Mouse (Mus musculus) liver, embryonic 14.5 days (tissue): ENCODE measurements around the gene Rhod. TPM values are rescaled to one million over a fixed set of nuclear protein-coding genes. Genes with fewer than 3 reads are reported as not detected.
A peak's percentile ranks its signal among the peaks of the same experiment; 100 is the strongest.

Experiments used
- ATAC-seq: fragments of 200-750 bp; cut with Nextera tagmentation; 2 replicates; pipeline ENCODE4 v1.8.0; 2017; ENCODE audit warnings: moderate number of reproducible peaks, mild to moderate bottlenecking, moderate library complexity; ENCODE audit not compliant: insufficient read depth
- DNase-seq, 3 experiments: peaks; one replicate each; pipeline ENCODE4 v3.0.0-alpha.2; 2012 to 2013; ENCODE audit warnings: low read depth in 3 of 3, low spot score in 3 of 3
- H3K27ac ChIP-seq: fragments of 300-500 bp; sonication (generic); 2 replicates; pipeline ENCODE4 v1.5.1; 2014; ENCODE audit warnings: moderate library complexity, mild to moderate bottlenecking, control low read depth, inconsistent platforms
- H3K27me3 ChIP-seq: fragments of 300-500 bp; sonication (generic); 2 replicates; pipeline ENCODE4 v1.6.1; 2014; ENCODE audit warnings: mild to moderate bottlenecking, low read length, moderate library complexity; ENCODE audit not compliant: control insufficient read depth, insufficient read depth
- H3K36me3 ChIP-seq: fragments of 300-500 bp; sonication (generic); replicated peaks from 2 replicates; pipeline ENCODE4 v1.6.1; 2014; ENCODE audit warnings: low read depth; ENCODE audit not compliant: control insufficient read depth, insufficient read depth
- H3K4me1 ChIP-seq, 2 experiments: fragments of 200-500 bp in 1 of 2; fragments of 300-500 bp in 1 of 2; sonication (generic) in 1 of 2; replicated peaks; 2 replicates each; pipeline ENCODE4 v1.6.1; 2012 to 2014; ENCODE audit warnings: antibody characterized with exemption in 1 of 2, inconsistent platforms in 1 of 2, low read length in 1 of 2; ENCODE audit not compliant: control insufficient read depth in 2 of 2, insufficient read depth in 2 of 2
- H3K4me2 ChIP-seq: fragments of 300-500 bp; sonication (generic); 2 replicates; pipeline ENCODE4 v1.6.1; 2014; ENCODE audit warnings: low read depth, mild to moderate bottlenecking, control low read depth, moderate library complexity
- H3K4me3 ChIP-seq, 2 experiments: fragments of 200-500 bp in 1 of 2; fragments of 300-500 bp in 1 of 2; sonication (generic) in 1 of 2; 2 replicates each; pipeline ENCODE4 v1.5.1; 2012 to 2014; ENCODE audit warnings: low read depth in 2 of 2, low read length in 2 of 2, mild to moderate bottlenecking in 2 of 2, control low read depth in 1 of 2, inconsistent platforms in 1 of 2, moderate library complexity in 1 of 2; ENCODE audit not compliant: insufficient read depth in 1 of 2
- H3K9ac ChIP-seq: fragments of 300-500 bp; sonication (generic); replicated peaks from 2 replicates; pipeline ENCODE4 v1.6.1; 2014; ENCODE audit warnings: mild to moderate bottlenecking, control low read depth, moderate library complexity
- H3K9me3 ChIP-seq: fragments of 300-500 bp; sonication (generic); 2 replicates; pipeline ENCODE4 v1.6.1; 2016; ENCODE audit warnings: low read length, mixed read lengths; ENCODE audit not compliant: control insufficient read depth
- CTCF ChIP-seq: IDR thresholded peaks from 2 replicates; pipeline ENCODE4 v1.5.1; 2016; ENCODE audit warnings: antibody characterized with exemption, low read depth, control low read depth
- EP300 ChIP-seq: IDR thresholded peaks from 2 replicates; pipeline ENCODE4 v1.6.1; 2016; ENCODE audit warnings: antibody characterized with exemption, low read depth
- WGBS: fragments of 180-500 bp; shearing (Covaris S2); extraction: QIAGEN DNeasy Blood & Tissue Kit; methylation state at CpG from one replicate; pipeline ENCODE4 v1.1.7; 2014; ENCODE audit not compliant: insufficient replicate concordance; 5-methylcytosine and 5-hydroxymethylcytosine counted together
- polyA plus RNA-seq, 2 experiments: library from polyadenylated mRNA; depleted of rRNA in 1 of 2; stranded (reverse) in 1 of 2; unstranded in 1 of 2; fragments of >200 nt; fragmentation: Nextera tagmentation in 1 of 2; extraction: Ambion mirVana in 1 of 2; gene quantifications; 2 replicates each; pipeline versions ENCODE4 v1.2.1 to v1.2.3; 2012 to 2014

Rhod gene
- polyA plus RNA-seq, 2 experiments, result 3.8 to 6.4 TPM

DNA sequence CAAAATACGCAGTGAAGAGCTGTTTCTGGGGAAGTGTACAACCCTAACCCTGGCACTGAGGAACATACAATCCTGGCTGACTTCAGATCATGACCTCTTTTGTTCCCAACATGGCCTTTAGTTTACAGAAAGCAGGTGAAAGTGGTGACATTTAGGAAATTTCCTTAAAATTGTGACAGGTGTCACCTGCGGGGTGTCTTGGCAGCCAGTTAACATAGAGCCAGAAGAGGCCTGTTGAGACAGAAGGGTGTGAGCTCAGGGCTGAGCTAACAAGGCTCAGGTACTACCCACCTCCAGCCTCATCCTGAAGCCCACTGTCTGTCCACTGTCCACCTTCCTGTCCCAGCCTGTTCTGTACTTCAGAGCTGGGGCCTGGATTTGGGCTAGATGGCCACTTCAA, 40.8 kb upstream of the Rhod start:
- ATAC-seq (no peak), DNase-seq (no peak)
- Histone ChIP-seq H3K9ac (no peak overlapping the region), H3K9me3 (no peaks in the 10 kb centered on the region), H3K4me1 (no peaks in the 10 kb centered on the region), H3K27ac (no peak overlapping the region), H3K4me2 (no peak overlapping the region), H3K36me3 (no peaks in the 10 kb centered on the region), H3K27me3 (peaks cover 31% of the 10 kb centered on the region), H3K4me3 (no peak overlapping the region)
- 56% methylated on average over 2 of the region's 2 CpGs for WGBS
- TF ChIP-seq EP300 (no peak), CTCF (no peak)

DNA sequence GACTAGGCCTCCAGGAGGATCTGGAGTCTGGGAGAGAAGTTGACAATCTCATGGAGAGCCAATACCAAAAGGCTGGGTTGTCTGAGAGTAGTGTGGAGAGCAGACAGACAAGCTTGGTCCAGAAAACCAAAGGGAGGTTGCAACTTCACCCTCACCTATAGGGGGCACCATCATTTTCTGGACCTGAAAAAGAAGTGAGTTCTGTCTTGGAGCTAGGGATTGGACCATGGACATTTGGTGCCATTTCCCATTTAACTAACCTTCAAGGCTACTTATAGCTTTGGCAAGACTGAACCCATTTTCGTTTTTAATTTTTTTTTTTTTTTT, 38.9 kb upstream of the Rhod start:
- TF ChIP-seq EP300 (no peak), CTCF (peak; percentile 52)
- Histone ChIP-seq H3K27me3 (peaks cover 35% of the 10 kb centered on the region), H3K4me2 (no peak overlapping the region), H3K36me3 (no peaks in the 10 kb centered on the region), H3K27ac (no peak overlapping the region), H3K4me1 (no peaks in the 10 kb centered on the region), H3K4me3 (no peak overlapping the region), H3K9ac (no peak overlapping the region), H3K9me3 (no peaks in the 10 kb centered on the region)
- ATAC-seq, result no peak
- whole genome bisulfite sequencing, result 20% methylated on average over 1 of the region's 1 CpGs
- peak in 1 of 3 experiments; percentile 27 for DNase-seq

DNA sequence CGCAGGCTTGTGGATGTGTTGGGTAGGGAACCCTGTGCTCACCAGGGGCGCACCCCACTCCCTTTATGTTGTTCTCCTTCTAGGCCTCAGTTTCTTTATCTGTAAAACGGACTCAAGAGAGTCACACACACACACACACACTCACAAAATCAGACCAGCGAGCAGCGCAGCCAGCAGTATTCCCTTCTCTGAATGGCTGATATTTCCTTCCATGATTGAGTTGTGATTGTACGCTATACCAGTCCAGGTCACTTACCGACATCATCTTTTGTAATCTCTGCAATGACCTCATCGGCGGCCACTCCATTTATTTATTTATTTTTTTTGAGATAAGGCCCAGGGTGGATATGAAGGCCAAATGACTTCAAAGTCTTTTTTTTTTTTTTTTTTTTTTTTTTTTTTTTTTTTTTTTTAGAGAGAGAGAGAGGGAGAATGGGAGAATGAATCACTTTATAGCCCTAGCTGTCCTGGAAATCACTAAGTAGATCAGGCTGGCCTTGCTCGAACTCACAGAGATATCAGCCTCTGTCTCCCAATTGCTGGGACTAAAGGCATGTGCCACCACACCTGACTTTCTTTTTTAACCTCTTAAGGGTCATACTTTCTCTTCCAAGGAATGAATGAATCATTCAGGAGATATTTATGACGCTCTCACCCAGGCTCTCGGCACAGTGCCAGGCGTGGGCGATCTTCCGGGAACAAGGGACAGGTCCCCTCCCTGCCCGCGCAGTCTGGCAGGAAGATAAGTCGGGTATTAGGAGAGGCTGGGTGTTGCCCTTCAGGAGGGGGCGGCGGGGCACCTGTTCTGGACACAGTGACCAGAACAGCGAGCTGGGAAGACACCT, 38.3 kb upstream of the Rhod start, which contains the start of gene Syt12:
TSS of gene Syt12 (minus strand) at position 103 of the 845 bp plus-strand sequence.
- Histone ChIP-seq H3K4me2 (peak within 1 kb of the TSS; percentile 35), H3K9ac (no peak within 1 kb of the TSS), H3K9me3 (no peaks in the 10 kb centered on the region), H3K36me3 (no peaks in the 10 kb centered on the region), H3K27ac (no peak within 1 kb of the TSS), H3K4me3 (peak within 1 kb of the TSS; percentile 11 to 16), H3K4me1 (no peaks in the 10 kb centered on the region), H3K27me3 (peaks cover 35% of the 10 kb centered on the region)
- TF ChIP-seq CTCF (no peak), EP300 (no peak)
- no peak for DNase-seq
- WGBS, result 20% methylated on average over 21 of the region's 21 CpGs
- no peak for ATAC-seq

DNA sequence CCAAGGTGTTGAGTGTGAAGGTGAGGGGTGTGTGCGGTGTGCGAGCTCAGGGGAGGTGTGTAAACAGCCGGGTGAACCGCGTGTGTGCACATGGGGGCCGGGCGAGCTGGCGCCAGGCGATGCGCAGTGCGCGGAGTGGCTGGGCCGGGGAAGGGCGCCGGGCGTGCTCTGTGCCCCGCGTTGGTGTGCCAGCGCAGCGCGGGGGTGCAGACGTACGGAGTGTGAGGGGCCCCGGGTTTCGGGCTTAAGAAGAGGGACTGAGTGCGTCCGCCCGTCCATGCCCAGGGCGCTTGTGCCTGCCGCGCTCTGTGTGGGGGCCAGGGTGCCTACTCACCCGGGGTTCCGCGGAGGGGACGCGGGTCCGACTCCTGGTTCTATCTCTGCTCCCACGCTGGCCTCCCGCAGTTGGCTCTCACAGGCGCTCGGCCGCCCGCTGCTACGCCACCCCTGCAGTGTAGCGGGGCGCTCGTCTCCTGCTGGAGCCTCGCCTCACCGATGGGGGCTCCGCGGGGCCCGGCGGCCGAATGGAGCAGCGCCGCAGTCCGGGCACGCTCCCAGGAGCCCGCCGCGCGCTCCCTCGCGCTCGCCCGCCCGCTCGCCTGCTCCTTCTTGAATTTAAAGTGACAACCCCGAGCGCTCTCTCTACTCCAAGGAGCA, 37.5 kb upstream of the Rhod start:
- H3K4me3 ChIP-seq, result peak overlapping the region; percentile 11 to 16
- H3K9ac ChIP-seq, result no peak overlapping the region
- under 1% methylated on average over 65 of the region's 70 CpGs for WGBS
- peaks cover 35% of the 10 kb centered on the region for H3K27me3 ChIP-seq
- DNase-seq (no peak), ATAC-seq (peak; percentile 33; the same call in 1 of the 2 replicates)
- peak overlapping the region; percentile 35 for H3K4me2 ChIP-seq
- no peaks in the 10 kb centered on the region for H3K36me3 ChIP-seq
- no peaks in the 10 kb centered on the region for H3K4me1 ChIP-seq
- H3K9me3 ChIP-seq, result no peaks in the 10 kb centered on the region
- TF ChIP-seq EP300 (no peak), CTCF (no peak)
- H3K27ac ChIP-seq, result no peak overlapping the region

DNA sequence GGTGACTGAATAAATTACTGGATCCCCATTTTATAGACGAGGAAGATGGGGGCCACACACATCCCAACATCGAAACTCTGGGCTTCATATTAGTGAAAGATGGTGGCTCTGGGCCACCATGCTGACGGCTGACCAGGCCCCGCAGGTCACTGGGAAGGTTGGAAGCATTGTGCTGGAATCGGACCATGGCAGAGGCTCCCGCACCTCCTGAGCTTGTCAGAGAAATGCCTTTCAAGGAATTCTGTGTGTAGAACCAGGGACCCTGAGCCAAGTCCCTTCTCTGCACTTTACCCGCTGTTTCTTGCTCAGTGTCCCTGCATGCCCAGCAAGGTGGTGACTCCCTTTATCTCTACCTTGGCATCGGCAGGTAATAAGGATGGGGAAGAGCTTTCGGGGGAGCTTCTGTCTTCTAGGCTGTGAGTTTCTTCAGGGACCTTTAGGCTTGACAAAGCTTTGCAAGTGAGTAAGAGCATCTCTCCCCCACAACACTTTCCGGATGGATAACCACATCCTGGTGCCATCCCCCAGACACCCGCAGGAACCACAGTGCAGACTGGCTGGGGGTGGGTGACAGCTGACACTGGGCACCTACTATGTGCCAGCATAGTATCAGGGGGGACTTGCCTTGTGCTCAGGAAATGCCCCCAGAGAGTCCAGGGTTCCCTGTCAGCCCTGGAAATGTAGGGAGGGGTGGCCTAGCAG, 36.1 kb upstream of the Rhod start:
- no peak overlapping the region for H3K4me3 ChIP-seq
- TF ChIP-seq EP300 (no peak), CTCF (no peak)
- ATAC-seq (no peak), DNase-seq (no peak)
- no peak overlapping the region for H3K27ac ChIP-seq
- WGBS, result 46% methylated on average over 11 of the region's 11 CpGs
- H3K9me3 ChIP-seq, result no peaks in the 10 kb centered on the region
- peaks cover 35% of the 10 kb centered on the region for H3K27me3 ChIP-seq
- H3K9ac ChIP-seq, result no peak overlapping the region
- no peaks in the 10 kb centered on the region for H3K36me3 ChIP-seq
- H3K4me1 ChIP-seq, result no peaks in the 10 kb centered on the region
- H3K4me2 ChIP-seq, result no peak overlapping the region
